Mouse (Mus musculus) kidney, postnatal 0 days (tissue): ENCODE data around the gene Zfp830. TPM values are rescaled to one million over a fixed set of nuclear protein-coding genes. Genes with fewer than 3 reads are reported as not detected.

Experiments used
- ATAC-seq: fragments of 200-750 bp; cut with Nextera tagmentation; replicated peaks from 2 replicates; pipeline ENCODE4 v1.8.0; 2017; ENCODE audit warnings: low read depth, moderate number of reproducible peaks, moderate TSS enrichment, moderate library complexity; ENCODE audit not compliant: low FRiP score
- DNase-seq: peaks from one replicate; pipeline ENCODE4 v3.0.0-alpha.2; 2016; ENCODE audit warnings: low spot score
- H3K27ac ChIP-seq: fragments of 300-500 bp; sonication (generic); 2 replicates; pipeline ENCODE4 v1.5.1; 2014; ENCODE audit warnings: mild to moderate bottlenecking
- H3K27me3 ChIP-seq: fragments of 300-500 bp; sonication (generic); 2 replicates; pipeline ENCODE4 v1.6.1; 2014; ENCODE audit warnings: low read length, mixed read lengths; ENCODE audit not compliant: insufficient read depth
- H3K36me3 ChIP-seq: fragments of 300-500 bp; sonication (generic); 2 replicates; pipeline ENCODE4 v1.6.1; 2014; ENCODE audit warnings: low read length, mixed read lengths; ENCODE audit not compliant: insufficient read depth
- H3K4me1 ChIP-seq: fragments of 300-500 bp; sonication (generic); replicated peaks from 2 replicates; pipeline ENCODE4 v1.6.1; 2014; ENCODE audit warnings: antibody characterized with exemption, low read length, mixed read lengths; ENCODE audit not compliant: insufficient read depth
- H3K4me2 ChIP-seq: fragments of 300-500 bp; sonication (generic); 2 replicates; pipeline ENCODE4 v1.6.1; 2014; ENCODE audit warnings: mild to moderate bottlenecking, low read length, moderate library complexity, mixed read lengths
- H3K4me3 ChIP-seq: fragments of 300-500 bp; sonication (generic); replicated peaks from 2 replicates; pipeline ENCODE4 v1.5.1; 2014; ENCODE audit warnings: low read depth, low read length
- H3K9ac ChIP-seq: fragments of 300-500 bp; sonication (generic); 2 replicates; pipeline ENCODE4 v1.6.1; 2014; ENCODE audit warnings: low read depth, low read length
- H3K9me3 ChIP-seq: fragments of 300-500 bp; sonication (generic); replicated peaks from 2 replicates; pipeline ENCODE4 v1.6.1; 2016; ENCODE audit warnings: low read length, inconsistent platforms, mixed read lengths
- CTCF ChIP-seq: IDR thresholded peaks from 2 replicates; pipeline ENCODE4 v1.5.1; 2016; ENCODE audit warnings: antibody characterized with exemption, low read depth, mild to moderate bottlenecking, moderate library complexity
- WGBS: fragments of 180-500 bp; shearing (Covaris S2); extraction: QIAGEN DNeasy Blood & Tissue Kit; methylation state at CpG from one replicate; pipeline ENCODE4 v1.1.7; 2014; 5-methylcytosine and 5-hydroxymethylcytosine counted together
- polyA plus RNA-seq: library from polyadenylated mRNA; unstranded; fragments of >200 nt; fragmentation: Nextera tagmentation; extraction: Ambion mirVana; gene quantifications from 2 replicates; pipeline ENCODE4 v1.2.1, GENCODE M21; 2015

Zfp830 gene
- polyA plus RNA-seq, 1 experiment from 2014 or later, result 35.6 TPM

GRCm38 (mm10) chr11:82780983-82781903, 17.1 kb downstream of the Zfp830 start, which contains the start of gene Lig3:
Gene Lig3 (plus strand): TSS chr11:82781108.
- Histone ChIP-seq H3K9me3 (no peaks in the 10 kb centered on the region), H3K4me2 (peak within 1 kb of the TSS; percentile 70), H3K36me3 (peaks cover 12% of the 10 kb centered on the region; the same call in 1 of the 2 replicates), H3K27me3 (no peaks in the 10 kb centered on the region), H3K27ac (peak within 1 kb of the TSS; percentile 94), H3K9ac (peak within 1 kb of the TSS; percentile 97), H3K4me3 (peak within 1 kb of the TSS; percentile 97), H3K4me1 (0 out of 2 replicates have a peak, but pooled peaks cover 5% of the 10 kb centered on the region)
- DNase-seq (peak; percentile 98), ATAC-seq (peak; percentile 94)
- under 1% methylated on average over 83 of the region's 90 CpGs for WGBS
- TF ChIP-seq CTCF, result no peak; the same call in 1 of the 2 replicates

DNA sequence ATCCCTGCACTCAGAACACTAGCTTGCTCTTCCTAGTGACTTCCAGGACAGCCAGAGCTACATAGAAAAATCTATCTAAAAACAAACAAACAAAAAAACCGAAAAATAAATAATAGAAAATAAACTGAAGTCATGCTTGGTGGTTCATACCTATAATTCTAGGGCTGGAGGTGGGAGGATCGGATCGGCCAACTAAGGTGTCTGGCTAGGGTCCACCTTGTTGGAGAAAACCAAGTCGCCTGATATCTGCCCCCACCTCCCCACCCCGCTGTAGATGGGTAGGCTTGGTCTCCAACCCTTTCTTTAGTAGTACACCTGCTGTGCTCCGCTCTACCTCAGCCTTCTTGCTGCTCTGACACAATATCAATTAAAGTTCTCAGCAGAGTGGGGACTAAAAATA, 18.1 kb downstream of the Zfp830 start:
- no peak for TF ChIP-seq CTCF
- Histone ChIP-seq H3K9me3 (no peaks in the 10 kb centered on the region), H3K27me3 (no peaks in the 10 kb centered on the region), H3K27ac (peak overlapping the region; percentile 94), H3K36me3 (peaks cover 20% of the 10 kb centered on the region), H3K4me3 (peak overlapping the region; percentile 97), H3K4me1 (0 out of 2 replicates have a peak, but pooled peaks cover 5% of the 10 kb centered on the region), H3K4me2 (peak overlapping the region; percentile 70), H3K9ac (peak overlapping the region; percentile 97)
- no peak for ATAC-seq
- no peak for DNase-seq
- WGBS, result 30% methylated on average over 6 of the region's 6 CpGs

- Histone ChIP-seq H3K4me2 (no peak overlapping the region), H3K4me1 (0 out of 2 replicates have a peak, but pooled peaks cover 5% of the 10 kb centered on the region), H3K27me3 (no peaks in the 10 kb centered on the region), H3K4me3 (no peak overlapping the region), H3K27ac (no peak overlapping the region), H3K36me3 (peaks cover 31% of the 10 kb centered on the region), H3K9me3 (no peaks in the 10 kb centered on the region), H3K9ac (no peak overlapping the region)
- ATAC-seq (no peak), DNase-seq (no peak)
- 93% methylated on average over 11 of the region's 11 CpGs for WGBS
- TF ChIP-seq CTCF, result no peak
Observed at GRCm38 (mm10) chr11:82783453-82783852, 19.3 kb downstream of the Zfp830 start.

GRCm38 (mm10) chr11:82806656-82807055, 42.5 kb downstream of the Zfp830 start:
- H3K9ac ChIP-seq, result no peak overlapping the region
- DNase-seq (no peak), ATAC-seq (no peak)
- H3K4me2 ChIP-seq, result no peak overlapping the region
- no peaks in the 10 kb centered on the region for H3K9me3 ChIP-seq
- no peak overlapping the region for H3K27ac ChIP-seq
- no peaks in the 10 kb centered on the region for H3K27me3 ChIP-seq
- no peak for TF ChIP-seq CTCF
- peaks cover 40% of the 10 kb centered on the region for H3K36me3 ChIP-seq
- H3K4me3 ChIP-seq, result no peak overlapping the region
- 85% methylated on average over 3 of the region's 3 CpGs for WGBS
- H3K4me1 ChIP-seq, result no peaks in the 10 kb centered on the region

GRCm38 (mm10) chr11:82807370-82807769, 43.2 kb downstream of the Zfp830 start:
- H3K27ac ChIP-seq, result no peak overlapping the region
- H3K36me3 ChIP-seq, result peaks cover 34% of the 10 kb centered on the region
- 80% methylated on average over 3 of the region's 3 CpGs for WGBS
- H3K4me2 ChIP-seq, result no peak overlapping the region
- H3K9me3 ChIP-seq, result no peaks in the 10 kb centered on the region
- H3K9ac ChIP-seq, result no peak overlapping the region
- peaks cover 3% of the 10 kb centered on the region; the same call in 1 of the 2 replicates for H3K4me1 ChIP-seq
- ATAC-seq (no peak), DNase-seq (no peak)
- no peak overlapping the region for H3K4me3 ChIP-seq
- no peaks in the 10 kb centered on the region for H3K27me3 ChIP-seq
- no peak for TF ChIP-seq CTCF

GRCm38 (mm10) chr11:82808485-82808884, 44.3 kb downstream of the Zfp830 start:
- ATAC-seq (no peak), DNase-seq (no peak)
- H3K27ac ChIP-seq, result no peak overlapping the region
- WGBS, result 66% methylated on average over 5 of the region's 5 CpGs
- H3K9me3 ChIP-seq, result no peaks in the 10 kb centered on the region
- no peaks in the 10 kb centered on the region for H3K27me3 ChIP-seq
- TF ChIP-seq CTCF, result no peak
- no peak overlapping the region for H3K4me3 ChIP-seq
- H3K4me1 ChIP-seq, result peaks cover 8% of the 10 kb centered on the region; the same call in 1 of the 2 replicates
- H3K9ac ChIP-seq, result no peak overlapping the region
- H3K4me2 ChIP-seq, result no peak overlapping the region
- H3K36me3 ChIP-seq, result peaks cover 24% of the 10 kb centered on the region; the same call in 1 of the 2 replicates

Other genes starting within 250 kb of the Zfp830 start
- 0.42 and 0.46 TPM in 2 replicates for gene Cct6b, start within 50 bp of the Zfp830 start, polyA plus RNA-seq
- gene Lig3, start 16.8 kb downstream of the Zfp830 start, polyA plus RNA-seq, result 23.0 and 23.9 TPM in 2 replicates
- gene Rffl, start 106.9 kb downstream of the Zfp830 start, polyA plus RNA-seq, result 21.7 and 23.3 TPM in 2 replicates
- 10.6 and 11.7 TPM in 2 replicates for gene Rad51d, start 126.3 kb downstream of the Zfp830 start, polyA plus RNA-seq
- 0.55 and 0.60 TPM in 2 replicates for gene Fndc8, start 127.8 kb downstream of the Zfp830 start, polyA plus RNA-seq
- 23.7 and 24.0 TPM in 2 replicates for gene Nle1, start 144.1 kb downstream of the Zfp830 start, polyA plus RNA-seq
- 6.1 and 7.1 TPM in 2 replicates for gene Unc45b, start 146.2 kb downstream of the Zfp830 start, polyA plus RNA-seq
- 19.5 and 21.1 TPM in 2 replicates for gene Slfn5, start 187.0 kb downstream of the Zfp830 start, polyA plus RNA-seq
- 9.4 and 11.5 TPM in 2 replicates for gene Slfn9, start 227.5 kb downstream of the Zfp830 start, polyA plus RNA-seq